ENCODE assay signal across 10 mouse cellular contexts in genomic region chr7:45796950-45797349, GRCm38 (mm10). TPM values are rescaled to one million over a fixed set of nuclear protein-coding genes. Genes with fewer than 3 reads are reported as not detected.
DNase-seq lines count a peak whose midpoint lies in the region; ATAC-seq and TF ChIP-seq lines count a peak whose summit lies in the region.
"Had no signal": no experiment of that assay in that cellular context is flagged by ENCODE, and none has a peak within 500 bp of the region (broad histone marks: within the 10 kb centered on the region; RNA-seq: fewer than 3 reads in every experiment).

No protein-coding gene starts in this region.

- no peak overlapping the region for H3K4me2 ChIP-seq in forebrain, embryonic 12.5 days
- H3K4me2 ChIP-seq in forebrain, embryonic 11.5 days (ENCODE audit: low read depth, low read length, severe bottlenecking), result no peak overlapping the region
- 0 out of 2 replicates have a peak overlapping the region, but pooled peaks have one; percentile 63 for H3K4me2 ChIP-seq in hindbrain, embryonic 11.5 days (replicated peaks; ENCODE audit: low read depth, low read length)
- peak overlapping the region; percentile 80 for H3K4me2 ChIP-seq in liver, embryonic 15.5 days

- no peaks in the 10 kb centered on the region; the same call in 1 of the 2 replicates for H3K79me2 ChIP-seq in MEL (ENCODE audit: control insufficient read depth, insufficient read depth, low read length, poor library complexity)

- ATAC-seq in forebrain, embryonic 12.5 days (ENCODE audit: low FRiP score), result no peak
- no peak for ATAC-seq in forebrain, embryonic 11.5 days (replicated peaks; ENCODE audit: low FRiP score)
- no peak for ATAC-seq in hindbrain, embryonic 11.5 days (ENCODE audit: low FRiP score)
- ATAC-seq in liver, embryonic 15.5 days (ENCODE audit: insufficient read depth), result peak; percentile 79
- ATAC-seq: Patski had no signal

- H3K27ac ChIP-seq in forebrain, embryonic 12.5 days, result no peak overlapping the region
- H3K27ac ChIP-seq in forebrain, embryonic 11.5 days (ENCODE audit: low read depth, low read length), result no peak overlapping the region
- H3K27ac ChIP-seq in MEL (ENCODE audit: control insufficient read depth, low read depth, low read length), result no peak overlapping the region
- H3K27ac ChIP-seq in hindbrain, embryonic 11.5 days (ENCODE audit: low read depth, low read length), result no peak overlapping the region
- H3K27ac ChIP-seq in liver, embryonic 15.5 days (replicated peaks), result peak overlapping the region; percentile 69; the same call in 1 of the 2 replicates
- no peak overlapping the region for H3K27ac ChIP-seq in thymus, adult 2 months (ENCODE audit: control insufficient read depth, insufficient read depth, low read length)

- TF ChIP-seq RAD21 in MEL (IDR thresholded peaks at IDR 0.05; ENCODE audit: low read depth, low read length), result no peak

- peaks cover 59% of the 10 kb centered on the region for H3K36me3 ChIP-seq in forebrain, embryonic 12.5 days (replicated peaks)
- peaks cover 2% of the 10 kb centered on the region; the same call in 1 of the 2 replicates for H3K36me3 ChIP-seq in forebrain, embryonic 11.5 days (ENCODE audit: control insufficient read depth, insufficient read depth, low read length)
- peaks cover 0 to 4% of the 10 kb centered on the region in 2 experiments; a peak in 1 of 4 replicates for H3K36me3 ChIP-seq in MEL (ENCODE audit: control insufficient read depth in 1 of 2, insufficient read depth in 2 of 2, low read length in 2 of 2)
- 0 out of 2 replicates have a peak, but pooled peaks cover 5% of the 10 kb centered on the region for H3K36me3 ChIP-seq in hindbrain, embryonic 11.5 days (ENCODE audit: control insufficient read depth, insufficient read depth, low read length)
- no peaks in the 10 kb centered on the region for H3K36me3 ChIP-seq in liver, embryonic 15.5 days (replicated peaks)
- no peaks in the 10 kb centered on the region for H3K36me3 ChIP-seq in thymus, adult 2 months (ENCODE audit: control insufficient read depth, insufficient read depth, low read length)

- peaks cover 57% of the 10 kb centered on the region for H3K27me3 ChIP-seq in forebrain, embryonic 12.5 days
- H3K27me3 ChIP-seq in forebrain, embryonic 11.5 days (ENCODE audit: control insufficient read depth, insufficient read depth, low read length), result peaks cover 14% of the 10 kb centered on the region
- no peaks in the 10 kb centered on the region for H3K27me3 ChIP-seq in MEL (ENCODE audit: control insufficient read depth in 1 of 2, insufficient read depth in 2 of 2, low read length in 2 of 2)
- H3K27me3 ChIP-seq in hindbrain, embryonic 11.5 days (ENCODE audit: control insufficient read depth, insufficient read depth, low read length), result peaks cover 29% of the 10 kb centered on the region
- H3K27me3 ChIP-seq in liver, embryonic 15.5 days, result peaks cover 89% of the 10 kb centered on the region
- peaks cover 15% of the 10 kb centered on the region; the same call in 1 of the 2 replicates for H3K27me3 ChIP-seq in thymus, adult 2 months (ENCODE audit: control insufficient read depth, insufficient read depth, low read length)
- H3K27me3 ChIP-seq: Patski had no signal

- 33% methylated on average over 6 of the region's 6 CpGs for WGBS in forebrain, embryonic 12.5 days
- 36% methylated on average over 6 of the region's 6 CpGs for WGBS in forebrain, embryonic 11.5 days
- WGBS in hindbrain, embryonic 11.5 days, result 40% methylated on average over 6 of the region's 6 CpGs
- WGBS in liver, embryonic 15.5 days (ENCODE audit: insufficient replicate concordance), result 26% methylated on average over 6 of the region's 6 CpGs
- 70% methylated on average over 6 of the region's 6 CpGs for WGBS in thymus, adult 2 months

- TF ChIP-seq POLR2A in MEL (IDR thresholded peaks at IDR 0.05; ENCODE audit: control insufficient read depth in 1 of 2, insufficient read depth in 1 of 2, low read depth in 1 of 2, low read length in 2 of 2, poor library complexity in 1 of 2), result no peak
- no peak for TF ChIP-seq POLR2A in thymus, adult 2 months (IDR thresholded peaks at IDR 0.05; ENCODE audit: control insufficient read depth, extremely low read depth, insufficient read depth, low read length, poor library complexity)

- H3K9ac ChIP-seq in forebrain, embryonic 12.5 days, result peak overlapping the region; percentile 22; the same call in 1 of the 2 replicates
- no peak overlapping the region for H3K9ac ChIP-seq in forebrain, embryonic 11.5 days (ENCODE audit: low read length)
- no peak overlapping the region for H3K9ac ChIP-seq in MEL (ENCODE audit: control insufficient read depth, low read depth, low read length, poor library complexity, severe bottlenecking)
- no peak overlapping the region for H3K9ac ChIP-seq in hindbrain, embryonic 11.5 days (ENCODE audit: low read depth, low read length)
- H3K9ac ChIP-seq in liver, embryonic 15.5 days, result 0 out of 2 replicates have a peak overlapping the region, but pooled peaks have one; percentile 9

- H3K9me3 ChIP-seq in forebrain, embryonic 12.5 days, result no peaks in the 10 kb centered on the region
- no peaks in the 10 kb centered on the region for H3K9me3 ChIP-seq in forebrain, embryonic 11.5 days (ENCODE audit: control insufficient read depth, low read length)
- H3K9me3 ChIP-seq in MEL (replicated peaks; ENCODE audit: insufficient read depth, low read length), result no peaks in the 10 kb centered on the region
- H3K9me3 ChIP-seq in hindbrain, embryonic 11.5 days (ENCODE audit: control insufficient read depth, low read length), result no peaks in the 10 kb centered on the region
- H3K9me3 ChIP-seq in liver, embryonic 15.5 days (replicated peaks), result no peaks in the 10 kb centered on the region

- peak; percentile 41 to 42; a peak in 2 of 4 replicates for TF ChIP-seq EP300 in MEL (IDR thresholded peaks at IDR 0.05; ENCODE audit: low read depth in 1 of 2, low read length in 2 of 2)

- no peak for DNase-seq in forebrain, embryonic 11.5 days (ENCODE audit: low spot score)
- DNase-seq in MEL (ENCODE audit: low read depth, low spot score), result peak; percentile 63
- no peak for DNase-seq in hindbrain, embryonic 11.5 days (ENCODE audit: low spot score)
- DNase-seq in left cerebral cortex, adult 9 months (ENCODE audit: low spot score in 2 of 2), result no peak
- no peak for DNase-seq in thymus, adult 18-20 months
- DNase-seq in thymus, adult 2 months, result no peak

- H3K4me3 ChIP-seq in forebrain, embryonic 12.5 days (replicated peaks), result no peak overlapping the region
- H3K4me3 ChIP-seq in forebrain, embryonic 11.5 days (ENCODE audit: low read depth, low read length), result no peak overlapping the region
- H3K4me3 ChIP-seq in MEL (ENCODE audit: control insufficient read depth in 1 of 2, insufficient read depth in 1 of 2, low read depth in 2 of 2, low read length in 2 of 2), result no peak overlapping the region
- H3K4me3 ChIP-seq in hindbrain, embryonic 11.5 days (ENCODE audit: low read depth, low read length), result no peak overlapping the region
- H3K4me3 ChIP-seq in liver, embryonic 15.5 days (replicated peaks), result peak overlapping the region; percentile 54; the same call in 1 of the 2 replicates
- H3K4me3 ChIP-seq in thymus, adult 2 months (ENCODE audit: control insufficient read depth, insufficient read depth, low read length), result no peak overlapping the region

- TF ChIP-seq CTCF in MEL (IDR thresholded peaks at IDR 0.05 in 2 of 3, conservative IDR thresholded peaks at IDR 0.05 in 1 of 3; ENCODE audit: control insufficient read depth in 1 of 3, insufficient read depth in 1 of 3, low read depth in 2 of 3, low read length in 3 of 3, poor library complexity in 1 of 3, severe bottlenecking in 1 of 3), result no peak
- no peak for TF ChIP-seq CTCF in thymus, adult 2 months (IDR thresholded peaks at IDR 0.05; ENCODE audit: borderline replicate concordance, control insufficient read depth, extremely low read depth, insufficient read depth, low read length, poor library complexity)

- H3K4me1 ChIP-seq in forebrain, embryonic 12.5 days, result peaks cover 28% of the 10 kb centered on the region
- H3K4me1 ChIP-seq in forebrain, embryonic 11.5 days (replicated peaks; ENCODE audit: control insufficient read depth, insufficient read depth, low read length), result peaks cover 14% of the 10 kb centered on the region
- peaks cover 9 to 13% of the 10 kb centered on the region in 2 experiments; a peak in 3 of 4 replicates for H3K4me1 ChIP-seq in MEL (ENCODE audit: control insufficient read depth in 1 of 2, insufficient read depth in 2 of 2, low read length in 2 of 2)
- peaks cover 9% of the 10 kb centered on the region for H3K4me1 ChIP-seq in hindbrain, embryonic 11.5 days (replicated peaks; ENCODE audit: control insufficient read depth, insufficient read depth, low read length)
- peaks cover 51% of the 10 kb centered on the region for H3K4me1 ChIP-seq in liver, embryonic 15.5 days (replicated peaks)
- H3K4me1 ChIP-seq in thymus, adult 2 months (replicated peaks; ENCODE audit: control insufficient read depth, insufficient read depth, low read length), result peaks cover 15% of the 10 kb centered on the region

RNA-seq across cellular contexts. Expression of gene Sult2b1, which starts 12.5 kb away (rescaled TPM):
- 1.5 and 1.9 TPM in 2 replicates for polyA plus RNA-seq in forebrain, embryonic 12.5 days (2016; fragmentation: Nextera tagmentation; extraction: Ambion mirVana)
- 1.4 and 1.6 TPM in 2 replicates for polyA plus RNA-seq in forebrain, embryonic 11.5 days (2014; fragmentation: Nextera tagmentation; extraction: Ambion mirVana)
- 0.08 and 0.16 TPM in 2 replicates for total RNA-seq in MEL (2012; rRNA removed)
- polyA plus RNA-seq in MEL (2012; ENCODE audit: insufficient read depth in 1 of 2, insufficient read length in 2 of 2, low read depth in 1 of 2, low replicate concordance in 2 of 2, missing spikeins in 1 of 2), result under 1 TPM in 1 of 2 experiments, not detected in 1; 0.47 TPM
- polyA plus RNA-seq in hindbrain, embryonic 11.5 days (2014; fragmentation: Nextera tagmentation; extraction: Ambion mirVana), result 1.4 and 1.9 TPM in 2 replicates
- polyA plus RNA-seq in liver, embryonic 15.5 days (2015; fragmentation: Nextera tagmentation; extraction: Ambion mirVana), result 0.07 and 0.22 TPM in 2 replicates
- 3.8 and 3.9 TPM in 2 replicates for polyA plus RNA-seq in thymus, adult 2 months (2012; rRNA removed)
- total RNA-seq: heart, postnatal 25 days had no signal

RNA-seq across cellular contexts. Expression of gene Lmtk3, which starts 13.4 kb away (rescaled TPM):
- polyA plus RNA-seq in forebrain, embryonic 12.5 days (2016; fragmentation: Nextera tagmentation; extraction: Ambion mirVana), result 10.2 and 10.8 TPM in 2 replicates
- 5.2 and 6.6 TPM in 2 replicates for polyA plus RNA-seq in forebrain, embryonic 11.5 days (2014; fragmentation: Nextera tagmentation; extraction: Ambion mirVana)
- total RNA-seq in MEL (2012; rRNA removed), result 0.03 and 0.04 TPM in 2 replicates
- under 1 TPM in 1 of 2 experiments, not detected in 1; 0.40 TPM for polyA plus RNA-seq in MEL (2012; ENCODE audit: insufficient read depth in 1 of 2, insufficient read length in 2 of 2, low read depth in 1 of 2, low replicate concordance in 2 of 2, missing spikeins in 1 of 2)
- polyA plus RNA-seq in hindbrain, embryonic 11.5 days (2014; fragmentation: Nextera tagmentation; extraction: Ambion mirVana), result 6.3 and 9.1 TPM in 2 replicates
- not detected in 2 replicates for polyA plus RNA-seq in liver, embryonic 15.5 days (2015; fragmentation: Nextera tagmentation; extraction: Ambion mirVana)
- 0.84 and 1.2 TPM in 2 replicates for polyA plus RNA-seq in thymus, adult 2 months (2012; rRNA removed)

RNA-seq across cellular contexts. Expression of gene Cyth2, which starts 17.4 kb away (rescaled TPM):
- polyA plus RNA-seq in forebrain, embryonic 12.5 days (2016; fragmentation: Nextera tagmentation; extraction: Ambion mirVana), result 275 and 276 TPM in 2 replicates
- 194 and 207 TPM in 2 replicates for polyA plus RNA-seq in forebrain, embryonic 11.5 days (2014; fragmentation: Nextera tagmentation; extraction: Ambion mirVana)
- 42.6 and 52.9 TPM in 2 replicates for total RNA-seq in MEL (2012; rRNA removed)
- polyA plus RNA-seq in MEL (2012; ENCODE audit: insufficient read depth in 1 of 2, insufficient read length in 2 of 2, low read depth in 1 of 2, low replicate concordance in 2 of 2, missing spikeins in 1 of 2), result 10 to 100 TPM in 1 of 2 experiments, not detected in 1; 92.2 TPM
- polyA plus RNA-seq in hindbrain, embryonic 11.5 days (2014; fragmentation: Nextera tagmentation; extraction: Ambion mirVana), result 211 and 248 TPM in 2 replicates
- polyA plus RNA-seq in liver, embryonic 15.5 days (2015; fragmentation: Nextera tagmentation; extraction: Ambion mirVana), result 30.4 and 30.9 TPM in 2 replicates
- 65.8 and 71.5 TPM in 2 replicates for polyA plus RNA-seq in thymus, adult 2 months (2012; rRNA removed)

RNA-seq across cellular contexts. Expression of gene Kcnj14, which starts 27.6 kb away (rescaled TPM):
- polyA plus RNA-seq in forebrain, embryonic 12.5 days (2016; fragmentation: Nextera tagmentation; extraction: Ambion mirVana), result 0.73 and 0.95 TPM in 2 replicates
- polyA plus RNA-seq in forebrain, embryonic 11.5 days (2014; fragmentation: Nextera tagmentation; extraction: Ambion mirVana), result 0.37 and 0.45 TPM in 2 replicates
- total RNA-seq in MEL (2012; rRNA removed), result 0.39 and 0.46 TPM in 2 replicates
- polyA plus RNA-seq in MEL (2012; ENCODE audit: insufficient read depth in 1 of 2, insufficient read length in 2 of 2, low read depth in 1 of 2, low replicate concordance in 2 of 2, missing spikeins in 1 of 2), result 1 to 10 TPM in 1 of 2 experiments, not detected in 1; 1.3 TPM
- polyA plus RNA-seq in hindbrain, embryonic 11.5 days (2014; fragmentation: Nextera tagmentation; extraction: Ambion mirVana), result 0.48 and 0.57 TPM in 2 replicates
- polyA plus RNA-seq in liver, embryonic 15.5 days (2015; fragmentation: Nextera tagmentation; extraction: Ambion mirVana), result 0.06 and 0.12 TPM in 2 replicates
- 0.36 and 1.3 TPM in 2 replicates for polyA plus RNA-seq in thymus, adult 2 months (2012; rRNA removed)

RNA-seq across cellular contexts. Expression of gene Grwd1, which starts 33.8 kb away (rescaled TPM):
- polyA plus RNA-seq in forebrain, embryonic 12.5 days (2016; fragmentation: Nextera tagmentation; extraction: Ambion mirVana), result 55.5 and 60.0 TPM in 2 replicates
- polyA plus RNA-seq in forebrain, embryonic 11.5 days (2014; fragmentation: Nextera tagmentation; extraction: Ambion mirVana), result 84.8 and 88.2 TPM in 2 replicates
- total RNA-seq in MEL (2012; rRNA removed), result 132 and 173 TPM in 2 replicates
- polyA plus RNA-seq in MEL (2012; ENCODE audit: insufficient read depth in 1 of 2, insufficient read length in 2 of 2, low read depth in 1 of 2, low replicate concordance in 2 of 2, missing spikeins in 1 of 2), result 100 to 1,000 TPM in 1 of 2 experiments, 10 to 100 TPM in 1; 82.2 to 108 TPM
- polyA plus RNA-seq in hindbrain, embryonic 11.5 days (2014; fragmentation: Nextera tagmentation; extraction: Ambion mirVana), result 56.7 and 66.0 TPM in 2 replicates
- 24.7 and 25.3 TPM in 2 replicates for polyA plus RNA-seq in liver, embryonic 15.5 days (2015; fragmentation: Nextera tagmentation; extraction: Ambion mirVana)
- 22.4 and 27.7 TPM in 2 replicates for polyA plus RNA-seq in thymus, adult 2 months (2012; rRNA removed)

Comparison
In these comparisons a context has a peak if more than half of its experiments do, and no peak if none do; other contexts are left out.
1. H3K9ac ChIP-seq: peak in forebrain, embryonic 12.5 days (single experiment) and liver, embryonic 15.5 days (single experiment); none in forebrain, embryonic 11.5 days (single experiment), MEL (single experiment) and hindbrain, embryonic 11.5 days (single experiment).
2. H3K4me2 ChIP-seq: peak in hindbrain, embryonic 11.5 days (single experiment) and liver, embryonic 15.5 days (single experiment); none in forebrain, embryonic 12.5 days (single experiment) and forebrain, embryonic 11.5 days (single experiment).